Mouse (Mus musculus) hindbrain, postnatal 0 days (tissue): ENCODE data around the gene Hoxc11. TPM values are rescaled to one million over a fixed set of nuclear protein-coding genes. Genes with fewer than 3 reads are reported as not detected.

ENCODE experiments used
- ATAC-seq: fragments of 200-750 bp; cut with Nextera tagmentation; 2 replicates; pipeline ENCODE4 v1.8.0; 2017; ENCODE audit warnings: mild to moderate bottlenecking, moderate TSS enrichment, moderate library complexity
- DNase-seq: peaks from one replicate; pipeline ENCODE4 v3.0.0-alpha.2; 2015; ENCODE audit warnings: low spot score
- H3K27ac ChIP-seq: fragments of 300-500 bp; sonication (generic); 2 replicates; pipeline ENCODE4 v1.5.1; 2014; ENCODE audit warnings: mild to moderate bottlenecking
- H3K27me3 ChIP-seq: fragments of 300-500 bp; sonication (generic); 2 replicates; pipeline ENCODE4 v1.6.1; 2014; ENCODE audit warnings: low read length, mixed read lengths; ENCODE audit not compliant: insufficient read depth
- H3K36me3 ChIP-seq: fragments of 300-500 bp; sonication (generic); 2 replicates; pipeline ENCODE4 v1.6.1; 2014; ENCODE audit warnings: low read length, mixed read lengths; ENCODE audit not compliant: insufficient read depth
- H3K4me1 ChIP-seq: fragments of 300-500 bp; sonication (generic); 2 replicates; pipeline ENCODE4 v1.6.1; 2014; ENCODE audit warnings: antibody characterized with exemption, low read length, mixed read lengths; ENCODE audit not compliant: insufficient read depth
- H3K4me2 ChIP-seq: fragments of 300-500 bp; sonication (generic); 2 replicates; pipeline ENCODE4 v1.6.1; 2014; ENCODE audit warnings: low read depth, mild to moderate bottlenecking, low read length, moderate library complexity, mixed read lengths
- H3K4me3 ChIP-seq: fragments of 300-500 bp; sonication (generic); 2 replicates; pipeline ENCODE4 v1.5.1; 2014; ENCODE audit warnings: low read length
- H3K9ac ChIP-seq: fragments of 300-500 bp; sonication (generic); replicated peaks from 2 replicates; pipeline ENCODE4 v1.6.1; 2014; ENCODE audit warnings: mild to moderate bottlenecking, low read length, moderate library complexity, mixed read lengths
- H3K9me3 ChIP-seq: fragments of 300-500 bp; sonication (generic); 2 replicates; pipeline ENCODE4 v1.6.1; 2016; ENCODE audit warnings: low read length, mixed read lengths
- CTCF ChIP-seq: IDR thresholded peaks from 2 replicates; pipeline ENCODE4 v1.5.1; 2016; ENCODE audit warnings: antibody characterized with exemption, control low read depth, low read depth
- WGBS: fragments of 180-500 bp; shearing (Covaris S2); extraction: QIAGEN DNeasy Blood & Tissue Kit; methylation state at CpG from one replicate; pipeline ENCODE4 v1.1.7; 2014; 5-methylcytosine and 5-hydroxymethylcytosine counted together
- polyA plus RNA-seq: library from polyadenylated mRNA; unstranded; fragments of >200 nt; fragmentation: Nextera tagmentation; extraction: Ambion mirVana; gene quantifications from 2 replicates; pipeline ENCODE4 v1.2.1, GENCODE M21; 2015
- total RNA-seq: library from RNA; depleted of rRNA; stranded (reverse); fragments of >200 nt; gene quantifications from 2 replicates; pipeline ENCODE4 v1.2.3, GENCODE M21; 2014; rRNA removed

The Hoxc11 gene
- total RNA-seq (not detected in 2 replicates), polyA plus RNA-seq (not detected in 2 replicates)

DNA sequence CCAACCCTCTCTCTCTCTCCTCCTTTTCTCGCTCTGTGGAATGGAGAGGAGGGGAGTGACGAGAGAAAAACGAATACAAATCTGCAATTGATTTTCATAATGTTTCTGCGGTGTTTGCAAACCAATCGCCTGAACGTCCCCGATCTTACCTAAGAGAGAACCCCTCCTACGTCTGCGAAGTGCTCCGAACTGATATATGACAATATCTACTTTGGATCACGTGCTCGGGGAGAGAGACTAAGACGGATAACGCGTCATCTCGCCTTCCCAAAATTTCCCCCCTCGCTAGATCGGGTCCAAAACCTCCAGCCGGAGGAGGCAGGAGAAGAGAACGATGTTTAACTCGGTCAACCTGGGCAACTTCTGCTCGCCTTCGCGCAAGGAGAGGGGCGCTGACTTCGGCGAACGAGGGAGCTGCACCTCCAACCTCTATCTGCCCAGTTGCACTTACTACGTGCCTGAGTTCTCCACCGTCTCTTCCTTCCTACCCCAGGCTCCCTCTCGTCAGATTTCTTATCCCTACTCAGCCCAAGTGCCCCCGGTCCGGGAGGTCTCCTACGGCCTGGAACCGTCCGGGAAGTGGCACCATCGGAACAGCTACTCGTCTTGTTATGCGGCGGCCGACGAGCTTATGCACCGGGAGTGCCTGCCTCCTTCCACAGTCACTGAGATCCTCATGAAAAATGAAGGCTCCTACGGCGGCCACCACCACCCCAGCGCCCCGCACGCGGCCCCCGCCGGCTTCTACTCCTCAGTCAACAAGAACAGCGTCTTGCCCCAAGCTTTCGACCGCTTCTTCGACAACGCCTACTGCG is at the start of gene Hoxc11:
TSS of gene Hoxc11 (plus strand) at position 236 of the 815 bp plus-strand sequence.
- Histone ChIP-seq H3K4me1 (no peaks in the 10 kb centered on the region), H3K36me3 (no peaks in the 10 kb centered on the region), H3K9me3 (no peaks in the 10 kb centered on the region), H3K9ac (no peak within 1 kb of the TSS), H3K4me3 (no peak within 1 kb of the TSS), H3K27me3 (peaks cover 95% of the 10 kb centered on the region), H3K4me2 (no peak within 1 kb of the TSS), H3K27ac (no peak within 1 kb of the TSS)
- WGBS: under 1% methylated on average over 56 of the region's 57 CpGs
- no peak for ATAC-seq
- no peak for TF ChIP-seq CTCF
- no peak for DNase-seq

GRCm38 (mm10) chr15:102904946-102905345 is 49.3 kb upstream of the Hoxc11 start:
- H3K27ac ChIP-seq: no peak overlapping the region
- ATAC-seq (no peak), DNase-seq (no peak)
- no peak for TF ChIP-seq CTCF
- 38% methylated on average over 1 of the region's 1 CpGs for WGBS
- no peak overlapping the region for H3K4me2 ChIP-seq
- no peaks in the 10 kb centered on the region for H3K9me3 ChIP-seq
- H3K36me3 ChIP-seq: no peaks in the 10 kb centered on the region
- H3K27me3 ChIP-seq: peaks cover 58% of the 10 kb centered on the region
- H3K4me1 ChIP-seq: no peaks in the 10 kb centered on the region
- H3K9ac ChIP-seq: no peak overlapping the region
- H3K4me3 ChIP-seq: no peak overlapping the region

GRCm38 (mm10) chr15:102909536-102909935 is 44.7 kb upstream of the Hoxc11 start:
- no peaks in the 10 kb centered on the region for H3K36me3 ChIP-seq
- peaks cover 89% of the 10 kb centered on the region for H3K27me3 ChIP-seq
- 3% methylated on average over 4 of the region's 4 CpGs for WGBS
- H3K4me2 ChIP-seq: no peak overlapping the region
- no peaks in the 10 kb centered on the region for H3K4me1 ChIP-seq
- no peak for DNase-seq
- no peak overlapping the region for H3K4me3 ChIP-seq
- H3K27ac ChIP-seq: no peak overlapping the region
- H3K9ac ChIP-seq: no peak overlapping the region
- no peak for ATAC-seq
- H3K9me3 ChIP-seq: no peaks in the 10 kb centered on the region
- TF ChIP-seq CTCF: no peak

GRCm38 (mm10) chr15:102910038-102910437 is 44.2 kb upstream of the Hoxc11 start:
- Histone ChIP-seq H3K9me3 (no peaks in the 10 kb centered on the region), H3K36me3 (no peaks in the 10 kb centered on the region), H3K4me3 (no peak overlapping the region), H3K9ac (no peak overlapping the region), H3K4me1 (no peaks in the 10 kb centered on the region), H3K27me3 (peaks cover 90% of the 10 kb centered on the region), H3K4me2 (no peak overlapping the region), H3K27ac (no peak overlapping the region)
- DNase-seq (no peak), ATAC-seq (no peak)
- TF ChIP-seq CTCF: no peak
- under 1% methylated on average over 18 of the region's 18 CpGs for WGBS

DNA sequence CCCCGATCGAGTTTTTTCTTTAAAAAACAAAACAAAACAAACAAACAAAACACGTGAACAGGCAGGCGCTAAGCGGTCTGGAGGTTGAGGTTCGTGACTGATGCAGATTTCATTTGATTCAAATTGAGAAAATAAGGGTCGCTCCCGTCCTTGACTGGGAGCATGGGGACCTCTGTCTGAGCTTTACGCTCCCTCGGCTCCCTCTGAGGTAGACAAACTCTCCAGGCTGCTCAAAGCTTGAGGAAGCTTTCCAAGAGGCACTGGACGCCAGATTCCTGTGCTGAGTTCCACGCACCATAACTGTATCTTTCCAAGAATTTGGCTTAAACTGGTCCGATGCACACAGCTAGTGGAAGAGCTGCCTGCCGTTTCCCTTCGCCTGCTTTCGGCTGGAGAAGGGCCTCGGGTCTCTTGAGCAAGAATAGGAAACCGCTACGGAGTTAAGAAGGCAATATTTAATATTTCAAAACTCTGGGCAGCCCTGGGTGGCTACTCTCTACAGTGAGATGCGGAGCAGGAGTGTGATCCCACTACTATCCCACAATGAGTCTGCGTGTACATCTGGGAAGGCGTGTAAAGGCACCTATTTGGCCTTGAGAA is 43.6 kb upstream of the Hoxc11 start:
- DNase-seq: no peak
- TF ChIP-seq CTCF: no peak

GRCm38 (mm10) chr15:102913038-102913585 is 41.1 kb upstream of the Hoxc11 start:
- WGBS: 1% methylated on average over 19 of the region's 19 CpGs
- no peak for DNase-seq
- no peaks in the 10 kb centered on the region for H3K36me3 ChIP-seq
- no peak overlapping the region for H3K4me2 ChIP-seq
- peaks cover 93% of the 10 kb centered on the region for H3K27me3 ChIP-seq
- no peak overlapping the region for H3K9ac ChIP-seq
- H3K4me1 ChIP-seq: no peaks in the 10 kb centered on the region
- H3K9me3 ChIP-seq: no peaks in the 10 kb centered on the region
- no peak overlapping the region for H3K27ac ChIP-seq
- no peak overlapping the region for H3K4me3 ChIP-seq
- no peak for TF ChIP-seq CTCF
- no peak for ATAC-seq

More for the DNA sequence above, 43.6 kb upstream of the Hoxc11 start:
- no peak for ATAC-seq
- 2% methylated on average over 22 of the region's 22 CpGs for WGBS
- Histone ChIP-seq H3K9me3 (no peaks in the 10 kb centered on the region), H3K4me3 (no peak overlapping the region), H3K27me3 (peaks cover 88% of the 10 kb centered on the region), H3K36me3 (no peaks in the 10 kb centered on the region), H3K27ac (no peak overlapping the region), H3K4me2 (no peak overlapping the region), H3K4me1 (no peaks in the 10 kb centered on the region), H3K9ac (no peak overlapping the region)
